7 mouse cellular contexts compared by ENCODE assay signal in genomic region chr3:65957271-65958101, GRCm38 (mm10). TPM values are rescaled to one million over a fixed set of nuclear protein-coding genes. Genes with fewer than 3 reads are reported as not detected.
DNase-seq lines count a peak whose midpoint lies in the region; ATAC-seq lines count a peak whose summit lies in the region.

No protein-coding gene starts in this region.

- intact Hi-C loops in left cerebral cortex, postnatal 36 days (cut with DNase I): loop anchor here (2.0 kb wide), 1 partner anchor 17 kb away; no protein-coding TSS in a partner anchor

- ATAC-seq in common myeloid progenitor, adult 5-6 weeks (replicated peaks; ENCODE audit: low read depth, poor library complexity, severe bottlenecking): peak; percentile 24

- peak; percentile 66 to 89 for DNase-seq in adrenal gland, adult (ENCODE audit: inconsistent age in 2 of 2, low spot score in 1 of 2)
- peak; percentile 60 for DNase-seq in gastrocnemius, postnatal 10 days
- peak; percentile 88 for DNase-seq in induced T-regulatory cell, adult 2 months (ENCODE audit: low read depth)
- DNase-seq in left cerebral cortex, postnatal 36 days (ENCODE audit: low spot score in 2 of 2): peak; percentile 45 to 60
- DNase-seq in mesoderm, embryonic 11.5 days (ENCODE audit: low read depth, low spot score): peak; percentile 64
- peak; percentile 62 for DNase-seq in right cerebral cortex, postnatal 4 days

RNA-seq across cellular contexts. Expression of gene Ccnl1, which starts 0.6 kb away (rescaled TPM):
- total RNA-seq in common myeloid progenitor, adult 5-6 weeks (2017): 403 and 451 TPM in 2 replicates
- total RNA-seq in gastrocnemius, postnatal 10 days (2021): 10 to 100 TPM; 22.7 to 36.5 TPM
- 10 to 100 TPM; 40.0 to 57.9 TPM for total RNA-seq in left cerebral cortex, postnatal 36 days (2021)

Comparison
In these comparisons a context has a peak if more than half of its experiments do, and no peak if none do; other contexts are left out.
1. Peak in every context shown above with its lines: DNase-seq and ATAC-seq.